Mouse (Mus musculus) CH12.LX (cell line): ENCODE results near the gene Tmem50a. TPM values are rescaled to one million over a fixed set of nuclear protein-coding genes. Genes with fewer than 3 reads are reported as not detected.

Experiments
- DNase-seq: peaks from one replicate; pipeline ENCODE4 v3.0.0-alpha.2; 2013; ENCODE audit errors: extremely low read depth
- H3K27ac ChIP-seq: 2 replicates; pipeline ENCODE4 v1.5.1; 2012; ENCODE audit warnings: low read depth, mild to moderate bottlenecking, control low read depth, moderate library complexity; ENCODE audit not compliant: insufficient read depth
- H3K27me3 ChIP-seq: replicated peaks from 2 replicates; pipeline ENCODE3; 2012; ENCODE audit warnings: inconsistent platforms
- H3K36me3 ChIP-seq, 2 experiments: replicated peaks in 1 of 2; 2 replicates each; pipeline versions ENCODE3 to v1.6.1; 2012; ENCODE audit warnings: inconsistent platforms in 1 of 2, low read length in 1 of 2, mild to moderate bottlenecking in 1 of 2, mixed read lengths in 1 of 2, moderate library complexity in 1 of 2; ENCODE audit not compliant: control insufficient read depth in 1 of 2, insufficient read depth in 1 of 2
- H3K4me1 ChIP-seq, 2 experiments: 2 replicates each; pipeline ENCODE4 v1.6.1; 2012; ENCODE audit warnings: inconsistent platforms in 1 of 2, moderate library complexity in 1 of 2; ENCODE audit not compliant: insufficient read depth in 2 of 2, control insufficient read depth in 1 of 2
- H3K4me2 ChIP-seq: 2 replicates; pipeline ENCODE4 v1.6.1; 2012; ENCODE audit warnings: low read depth, mild to moderate bottlenecking, control low read depth; ENCODE audit not compliant: poor library complexity, insufficient read depth, severe bottlenecking
- H3K4me3 ChIP-seq, 3 experiments: fragments of 150-350 bp in 1 of 3; sonication (generic) in 1 of 3; replicated peaks in 1 of 3; 2 replicates each; pipeline versions ENCODE3 to v1.5.1; 2011 to 2012; ENCODE audit warnings: low read depth in 2 of 3, low read length in 2 of 3, mild to moderate bottlenecking in 2 of 3, moderate library complexity in 2 of 3, control low read depth in 1 of 3, improper control_type of control experiment in 1 of 3, inconsistent platforms in 1 of 3, mixed read lengths in 1 of 3; ENCODE audit not compliant: poor library complexity in 1 of 3
- H3K79me2 ChIP-seq: replicated peaks from 2 replicates; pipeline ENCODE4 v1.6.1; 2012; ENCODE audit warnings: mild to moderate bottlenecking, moderate library complexity; ENCODE audit not compliant: control insufficient read depth, poor library complexity, insufficient read depth, severe bottlenecking; ENCODE audit errors: extremely low read depth
- H3K9ac ChIP-seq: 2 replicates; pipeline ENCODE4 v1.6.1; 2012; ENCODE audit warnings: low read depth, mild to moderate bottlenecking, control low read depth, moderate library complexity; ENCODE audit not compliant: insufficient read depth
- H3K9me3 ChIP-seq: replicated peaks from 2 replicates; pipeline ENCODE3; 2012; ENCODE audit warnings: low read length, inconsistent platforms, mixed read lengths
- BHLHE40 ChIP-seq: IDR thresholded peaks from 2 replicates; pipeline ENCODE4 v1.6.1; 2011; ENCODE audit warnings: mild to moderate bottlenecking, low read depth, low read length, improper control_type of control experiment
- CHD1 ChIP-seq: IDR thresholded peaks from 2 replicates; pipeline ENCODE4 v1.6.1; 2012; ENCODE audit warnings: low read depth, low read length, improper control_type of control experiment, inconsistent platforms
- CHD2 ChIP-seq: IDR thresholded peaks from 2 replicates; pipeline ENCODE4 v1.6.1; 2011; ENCODE audit warnings: low read length, improper control_type of control experiment
- CTCF ChIP-seq, 2 experiments: IDR thresholded peaks in 1 of 2; conservative IDR thresholded peaks in 1 of 2; 2 replicates each; pipeline ENCODE4 v1.5.1; 2011 to 2012; ENCODE audit warnings: low read depth in 2 of 2, low read length in 2 of 2, improper control_type of control experiment in 1 of 2, inconsistent platforms in 1 of 2, mild to moderate bottlenecking in 1 of 2, moderate library complexity in 1 of 2
- HCFC1 ChIP-seq: IDR thresholded peaks from 2 replicates; pipeline ENCODE4 v1.6.1; 2012; ENCODE audit warnings: low read depth, mild to moderate bottlenecking, inconsistent platforms, low read length, improper control_type of control experiment
- IRF4 ChIP-seq: IDR thresholded peaks from 2 replicates; pipeline ENCODE4 v1.6.1; 2014; ENCODE audit warnings: low read depth, mild to moderate bottlenecking, inconsistent platforms, low read length, improper control_type of control experiment
- JUN ChIP-seq: IDR thresholded peaks from 2 replicates; pipeline ENCODE4 v1.6.1; 2011; ENCODE audit warnings: low read depth, mild to moderate bottlenecking, low read length, improper control_type of control experiment, moderate library complexity; ENCODE audit not compliant: insufficient read depth
- JUND ChIP-seq: conservative IDR thresholded peaks from 2 replicates; pipeline ENCODE4 v1.6.1; 2011; ENCODE audit warnings: low read depth, low read length, improper control_type of control experiment
- KAT2A ChIP-seq: IDR thresholded peaks from 2 replicates; pipeline ENCODE4 v1.6.1; 2012; ENCODE audit warnings: low read length, improper control_type of control experiment, inconsistent platforms; ENCODE audit not compliant: insufficient replicate concordance
- MAX ChIP-seq: IDR thresholded peaks from 2 replicates; pipeline ENCODE4 v1.6.1; 2011; ENCODE audit warnings: low read length, improper control_type of control experiment
- NELFE ChIP-seq: IDR thresholded peaks from 2 replicates; pipeline ENCODE4 v1.6.1; 2011; ENCODE audit warnings: low read depth, low read length, improper control_type of control experiment
- NRF1 ChIP-seq: IDR thresholded peaks from 2 replicates; pipeline ENCODE4 v1.6.1; 2014; ENCODE audit warnings: low read depth, mild to moderate bottlenecking, inconsistent platforms, low read length, improper control_type of control experiment, moderate library complexity
- PAX5 ChIP-seq: IDR thresholded peaks from 2 replicates; pipeline ENCODE4 v1.6.1; 2012; ENCODE audit warnings: low read length, inconsistent platforms, mixed read lengths
- POLR2A ChIP-seq: IDR thresholded peaks from 2 replicates; pipeline ENCODE4 v1.6.1; 2011; ENCODE audit warnings: low read depth, mild to moderate bottlenecking, improper control_type of control experiment, low read length
- RAD21 ChIP-seq: IDR thresholded peaks from 2 replicates; pipeline ENCODE4 v1.6.1; 2011; ENCODE audit warnings: low read depth, mild to moderate bottlenecking, low read length, improper control_type of control experiment, moderate library complexity
- RCOR1 ChIP-seq: conservative IDR thresholded peaks from 2 replicates; pipeline ENCODE4 v1.6.1; 2012; ENCODE audit warnings: low read depth, mild to moderate bottlenecking, inconsistent platforms, low read length, improper control_type of control experiment
- SIN3A ChIP-seq: IDR thresholded peaks from 2 replicates; pipeline ENCODE4 v1.6.1; 2012; ENCODE audit warnings: low read length, improper control_type of control experiment, inconsistent platforms
- SMC3 ChIP-seq: IDR thresholded peaks from 2 replicates; pipeline ENCODE4 v1.6.1; 2011; ENCODE audit warnings: low read depth, low read length, improper control_type of control experiment
- TBP ChIP-seq: conservative IDR thresholded peaks from 2 replicates; pipeline ENCODE4 v1.6.1; 2011; ENCODE audit warnings: low read depth, low read length, improper control_type of control experiment
- UBTF ChIP-seq: IDR thresholded peaks from 2 replicates; pipeline ENCODE4 v1.6.1; 2012; ENCODE audit warnings: low read depth, mild to moderate bottlenecking, inconsistent platforms, low read length, improper control_type of control experiment, moderate library complexity
- USF1 ChIP-seq: IDR thresholded peaks from 2 replicates; pipeline ENCODE4 v1.6.1; 2014; ENCODE audit warnings: low read depth, mild to moderate bottlenecking, inconsistent platforms, low read length, improper control_type of control experiment
- USF2 ChIP-seq: conservative IDR thresholded peaks from 2 replicates; pipeline ENCODE4 v1.6.1; 2011; ENCODE audit warnings: low read depth, low read length, improper control_type of control experiment
- ZC3H11A ChIP-seq: IDR thresholded peaks from 2 replicates; pipeline ENCODE4 v1.6.1; 2012; ENCODE audit warnings: low read depth, mild to moderate bottlenecking, inconsistent platforms, low read length, improper control_type of control experiment
- dilution Hi-C: fragments of 300-500 bp; cut with MboI; formaldehyde crosslinking; loops from 2 replicates; pipeline ENCODE4 v1.14.3; 2020; ENCODE audit warnings: low sequenced_read_pairs; ENCODE audit not compliant: extremely low pct_unique_long_range_greater_than_20kb, extremely low pct_ligation_motif_present
- in situ Hi-C: fragments of 300-500 bp; cut with MboI; formaldehyde crosslinking; loops from 3 replicates; pipeline ENCODE4 v1.14.3; 2019; ENCODE audit warnings: low sequenced_read_pairs, low pct_ligation_motif_present, low pct_unique_long_range_greater_than_20kb, mixed read lengths
- polyA plus RNA-seq: library from polyadenylated mRNA; unstranded; fragments of >175 nt; gene quantifications from 2 replicates; pipeline ENCODE4 v1.2.1, GENCODE M21; 2012; ENCODE audit warnings: low read depth; ENCODE audit not compliant: insufficient read length
- total RNA-seq, 2 experiments: library from RNA; depleted of rRNA; stranded (reverse); fragments of 300-350 nt in 1 of 2; fragments of >200 nt in 1 of 2; gene quantifications; 2 replicates each; pipeline ENCODE4 v1.2.3; 2012 to 2014

Tmem50a gene
- total and polyA plus RNA-seq, 3 experiments: 95.8 to 133 (median 131) TPM

DNA sequence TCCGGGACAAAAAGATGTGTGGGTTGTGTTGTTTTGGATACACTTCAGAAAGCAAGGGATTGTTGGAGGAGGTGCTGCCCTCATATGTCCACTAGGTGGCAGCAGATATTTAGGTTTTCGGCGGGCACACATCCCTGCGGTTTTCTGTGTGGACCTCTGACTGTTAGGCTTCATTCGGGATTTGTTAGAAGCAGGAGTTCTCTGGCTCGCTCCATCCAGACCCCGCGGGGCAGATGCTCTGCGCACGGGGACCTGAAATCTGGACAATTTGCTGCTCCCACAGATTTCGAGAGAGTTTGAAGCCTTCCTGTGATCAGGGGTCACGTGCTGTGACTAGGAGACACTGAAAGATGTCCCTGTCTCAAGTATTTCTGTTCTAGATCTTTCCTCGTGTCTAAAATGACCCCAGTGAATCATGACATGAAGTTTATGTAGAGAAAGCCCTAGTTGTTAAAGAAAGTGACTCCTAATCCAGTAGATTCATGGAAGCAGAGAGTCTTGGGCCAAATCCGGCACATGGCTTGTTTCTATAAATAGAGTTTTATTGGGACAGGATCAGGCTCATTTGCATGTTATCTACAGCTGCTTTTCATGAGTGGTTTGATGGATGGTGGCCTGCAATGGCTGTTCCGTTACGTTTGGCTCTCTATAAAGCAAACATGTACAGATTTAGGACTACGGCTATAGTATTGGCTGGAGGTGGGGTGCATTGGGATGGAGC is 31.4 kb upstream of the Tmem50a start:
- H3K9me3 ChIP-seq: no peaks in the 10 kb centered on the region
- no peaks in the 10 kb centered on the region for H3K79me2 ChIP-seq
- peak overlapping the region; percentile 3; the same call in 1 of the 2 replicates for H3K9ac ChIP-seq
- H3K27ac ChIP-seq: no peak overlapping the region
- H3K27me3 ChIP-seq: peaks cover 23% of the 10 kb centered on the region
- no peak overlapping the region for H3K4me3 ChIP-seq
- in situ Hi-C loops (loop anchor here (10.0 kb wide), 2 partner anchors 199 to 259 kb away; no protein-coding TSS in a partner anchor), dilution Hi-C loops (no loop called here)
- H3K36me3 ChIP-seq: no peaks in the 10 kb centered on the region
- H3K4me2 ChIP-seq: peak overlapping the region; percentile 54; the same call in 1 of the 2 replicates
- TF ChIP-seq POLR2A (peak; percentile 40), JUND (no peak), CHD1 (no peak), KAT2A (no peak), NRF1 (no peak), TBP (peak; percentile 81; the same call in 1 of the 2 replicates), SIN3A (0 out of 2 replicates have a peak, but pooled peaks have one; percentile 42), HCFC1 (no peak; the same call in 1 of the 2 replicates), NELFE (no peak), JUN (no peak), RCOR1 (no peak), USF1 (peak; percentile 81), CHD2 (peak; percentile 72), BHLHE40 (peak; percentile 92), MAX (peak; percentile 83), CTCF (conservative IDR thresholded peaks at IDR 0.05 in 1 of 2, IDR thresholded peaks at IDR 0.05 in 1 of 2; ENCODE audit: low read depth in 2 of 2, low read length in 2 of 2) (peak; percentile 80 to 84), PAX5 (no peak), USF2 (peak; percentile 77), RAD21 (peak; percentile 80), IRF4 (no peak), ZC3H11A (no peak), SMC3 (peak; percentile 68), UBTF (no peak)
- DNase-seq: peak; percentile 69
- H3K4me1 ChIP-seq: peaks cover 0 to 5% of the 10 kb centered on the region in 2 experiments; a peak in 1 of 4 replicates
